Mouse (Mus musculus): Measurements from ENCODE around the gene Ppp1r12c. TPM values are rescaled to one million over a fixed set of nuclear protein-coding genes. Genes with fewer than 3 reads are reported as not detected.

The Ppp1r12c gene
- polyA plus RNA-seq, 1 experiment, result 166 TPM

GRCm38 (mm10) chr7:4523205-4524130 is 22.0 kb upstream of the Ppp1r12c start:
- no peak for TF ChIP-seq GATA1 (IDR thresholded peaks at IDR 0.05; ENCODE audit: low read length)

- TF ChIP-seq GATA1 (IDR thresholded peaks at IDR 0.05; ENCODE audit: low read length), result no peak
Measured at GRCm38 (mm10) chr7:4522292-4522691, 20.8 kb upstream of the Ppp1r12c start.

- TF ChIP-seq GATA1 (IDR thresholded peaks at IDR 0.05; ENCODE audit: low read length), result no peak
Measured at GRCm38 (mm10) chr7:4521231-4522003, 19.9 kb upstream of the Ppp1r12c start.

GRCm38 (mm10) chr7:4518487-4518886 is 17.0 kb upstream of the Ppp1r12c start:
- no peak for TF ChIP-seq GATA1 (IDR thresholded peaks at IDR 0.05; ENCODE audit: low read length)

GRCm38 (mm10) chr7:4516332-4517050 is 15.0 kb upstream of the Ppp1r12c start, which contains the start of gene Tnnt1:
TSS of gene Tnnt1 (minus strand) at chr7:4516382.
- no peak for TF ChIP-seq GATA1 (IDR thresholded peaks at IDR 0.05; ENCODE audit: low read length)

GRCm38 (mm10) chr7:4515853-4516252 is 14.4 kb upstream of the Ppp1r12c start:
- no peak for TF ChIP-seq GATA1 (IDR thresholded peaks at IDR 0.05; ENCODE audit: low read length)

GRCm38 (mm10) chr7:4513829-4514712 is 12.6 kb upstream of the Ppp1r12c start:
- no peak for TF ChIP-seq GATA1 (IDR thresholded peaks at IDR 0.05; ENCODE audit: low read length)

GRCm38 (mm10) chr7:4513236-4513635 is 11.8 kb upstream of the Ppp1r12c start:
- TF ChIP-seq GATA1 (IDR thresholded peaks at IDR 0.05; ENCODE audit: low read length), result no peak

- no peak for TF ChIP-seq GATA1 (IDR thresholded peaks at IDR 0.05; ENCODE audit: low read length)
Measured at GRCm38 (mm10) chr7:4511489-4512224, 10.2 kb upstream of the Ppp1r12c start.

- no peak for TF ChIP-seq GATA1 (IDR thresholded peaks at IDR 0.05; ENCODE audit: low read length)
Measured at GRCm38 (mm10) chr7:4509863-4510608, 8.6 kb upstream of the Ppp1r12c start.

GRCm38 (mm10) chr7:4508739-4509116 is 7.2 kb upstream of the Ppp1r12c start:
- no peak for TF ChIP-seq GATA1 (IDR thresholded peaks at IDR 0.05; ENCODE audit: low read length)

GRCm38 (mm10) chr7:4508062-4508738 is 6.7 kb upstream of the Ppp1r12c start:
- no peak for TF ChIP-seq GATA1 (IDR thresholded peaks at IDR 0.05; ENCODE audit: low read length)

- no peak for TF ChIP-seq GATA1 (IDR thresholded peaks at IDR 0.05; ENCODE audit: low read length)
Measured at GRCm38 (mm10) chr7:4507220-4507619, 5.7 kb upstream of the Ppp1r12c start.
